Mouse (Mus musculus): Measurements from ENCODE around the gene Dgcr2. TPM values are rescaled to one million over a fixed set of nuclear protein-coding genes. Genes with fewer than 3 reads are reported as not detected.

The Dgcr2 gene
- polyA plus RNA-seq, 1 experiment from 2014 or later: 104 TPM

- Histone ChIP-seq H3K4me1 (ENCODE audit: control insufficient read depth, insufficient read depth, low read length) (peaks cover 28% of the 10 kb centered on the region), H3K27ac (replicated peaks; ENCODE audit: low read depth, low read length) (no peak overlapping the region), H3K36me3 (ENCODE audit: control insufficient read depth, insufficient read depth, low read length) (peaks cover 3% of the 10 kb centered on the region; the same call in 1 of the 2 replicates), H3K4me3 (replicated peaks; ENCODE audit: low read depth, low read length) (peak overlapping the region; percentile 42), H3K9me3 (ENCODE audit: control insufficient read depth, low read length) (no peaks in the 10 kb centered on the region), H3K9ac (replicated peaks; ENCODE audit: low read length) (no peak overlapping the region; the same call in 1 of the 2 replicates), H3K27me3 (ENCODE audit: control insufficient read depth, insufficient read depth, low read length) (peaks cover 82% of the 10 kb centered on the region), H3K4me2 (ENCODE audit: low read length) (peak overlapping the region; percentile 79)
- ATAC-seq (ENCODE audit: low FRiP score, low TSS enrichment) (no peak), DNase-seq (peak; percentile 31)
- WGBS: 2% methylated on average over 43 of the region's 45 CpGs
Measured at GRCm38 (mm10) chr16:17798321-17799180, 99.8 kb downstream of the Dgcr2 start.

GRCm38 (mm10) chr16:17797812-17798311, 100.5 kb downstream of the Dgcr2 start:
- Histone ChIP-seq H3K4me3 (replicated peaks; ENCODE audit: low read depth, low read length) (peak overlapping the region; percentile 42), H3K4me2 (ENCODE audit: low read length) (peak overlapping the region; percentile 79), H3K36me3 (ENCODE audit: control insufficient read depth, insufficient read depth, low read length) (peaks cover 9% of the 10 kb centered on the region), H3K27ac (replicated peaks; ENCODE audit: low read depth, low read length) (no peak overlapping the region), H3K4me1 (ENCODE audit: control insufficient read depth, insufficient read depth, low read length) (peaks cover 21% of the 10 kb centered on the region), H3K9ac (replicated peaks; ENCODE audit: low read length) (no peak overlapping the region; the same call in 1 of the 2 replicates), H3K9me3 (ENCODE audit: control insufficient read depth, low read length) (no peaks in the 10 kb centered on the region), H3K27me3 (ENCODE audit: control insufficient read depth, insufficient read depth, low read length) (peaks cover 75% of the 10 kb centered on the region)
- peak; percentile 50 for DNase-seq
- no peak for ATAC-seq (ENCODE audit: low FRiP score, low TSS enrichment)
- WGBS: 3% methylated on average over 29 of the region's 29 CpGs

GRCm38 (mm10) chr16:17796971-17797811, 101.2 kb downstream of the Dgcr2 start, which contains the start of gene Scarf2:
Scarf2 (plus strand) TSS chr16:17797282.
- Histone ChIP-seq H3K36me3 (ENCODE audit: control insufficient read depth, insufficient read depth, low read length) (peaks cover 16% of the 10 kb centered on the region), H3K9ac (replicated peaks; ENCODE audit: low read length) (peak within 1 kb of the TSS; percentile 56), H3K4me2 (ENCODE audit: low read length) (peak within 1 kb of the TSS; percentile 79), H3K9me3 (ENCODE audit: control insufficient read depth, low read length) (no peaks in the 10 kb centered on the region), H3K4me1 (ENCODE audit: control insufficient read depth, insufficient read depth, low read length) (peaks cover 15% of the 10 kb centered on the region; the same call in 1 of the 2 replicates), H3K4me3 (replicated peaks; ENCODE audit: low read depth, low read length) (peak within 1 kb of the TSS; percentile 42), H3K27ac (replicated peaks; ENCODE audit: low read depth, low read length) (no peak within 1 kb of the TSS), H3K27me3 (ENCODE audit: control insufficient read depth, insufficient read depth, low read length) (peaks cover 68% of the 10 kb centered on the region)
- ATAC-seq (ENCODE audit: low FRiP score, low TSS enrichment): peak; percentile 46
- WGBS: 2% methylated on average over 57 of the region's 81 CpGs
- peak; percentile 49 for DNase-seq

GRCm38 (mm10) chr16:17796519-17796918, 101.8 kb downstream of the Dgcr2 start:
- DNase-seq: no peak
- no peak for ATAC-seq (ENCODE audit: low FRiP score, low TSS enrichment)
- Histone ChIP-seq H3K36me3 (ENCODE audit: control insufficient read depth, insufficient read depth, low read length) (peaks cover 23% of the 10 kb centered on the region), H3K9ac (replicated peaks; ENCODE audit: low read length) (peak overlapping the region; percentile 56; the same call in 1 of the 2 replicates), H3K4me1 (ENCODE audit: control insufficient read depth, insufficient read depth, low read length) (peaks cover 15% of the 10 kb centered on the region; the same call in 1 of the 2 replicates), H3K4me2 (ENCODE audit: low read length) (peak overlapping the region; percentile 79), H3K27me3 (ENCODE audit: control insufficient read depth, insufficient read depth, low read length) (peaks cover 61% of the 10 kb centered on the region), H3K9me3 (ENCODE audit: control insufficient read depth, low read length) (no peaks in the 10 kb centered on the region), H3K4me3 (replicated peaks; ENCODE audit: low read depth, low read length) (peak overlapping the region; percentile 42), H3K27ac (replicated peaks; ENCODE audit: low read depth, low read length) (no peak overlapping the region)

DNA sequence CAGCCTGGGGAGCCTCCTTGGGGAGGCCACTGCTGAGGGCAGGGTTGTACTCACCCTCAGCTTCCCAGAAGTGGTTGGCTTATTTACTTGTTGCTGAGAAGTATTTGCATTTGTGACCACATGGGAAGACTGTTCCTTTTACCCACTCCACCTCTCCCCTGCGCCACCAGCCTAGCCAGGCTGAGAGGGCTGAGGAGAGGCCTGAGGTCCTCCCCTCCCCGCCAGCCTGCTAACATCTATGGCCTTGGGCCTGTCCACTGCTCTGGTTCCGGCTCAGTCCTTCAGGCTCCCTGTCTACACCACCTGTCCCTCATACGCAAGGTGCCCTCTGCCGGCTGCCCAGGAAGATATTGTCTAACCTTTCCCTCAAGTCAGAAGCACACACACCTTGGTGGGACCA, 102.7 kb downstream of the Dgcr2 start:
- peaks cover 15% of the 10 kb centered on the region; the same call in 1 of the 2 replicates for H3K4me1 ChIP-seq (ENCODE audit: control insufficient read depth, insufficient read depth, low read length)
- no peak for DNase-seq
- no peak overlapping the region for H3K4me2 ChIP-seq (ENCODE audit: low read length)
- H3K36me3 ChIP-seq (ENCODE audit: control insufficient read depth, insufficient read depth, low read length): peaks cover 32% of the 10 kb centered on the region
- no peaks in the 10 kb centered on the region for H3K9me3 ChIP-seq (ENCODE audit: control insufficient read depth, low read length)
- H3K4me3 ChIP-seq (replicated peaks; ENCODE audit: low read depth, low read length): no peak overlapping the region
- peaks cover 53% of the 10 kb centered on the region for H3K27me3 ChIP-seq (ENCODE audit: control insufficient read depth, insufficient read depth, low read length)
- 64% methylated on average over 5 of the region's 5 CpGs for WGBS
- H3K27ac ChIP-seq (replicated peaks; ENCODE audit: low read depth, low read length): no peak overlapping the region
- H3K9ac ChIP-seq (replicated peaks; ENCODE audit: low read length): no peak overlapping the region
- no peak for ATAC-seq (ENCODE audit: low FRiP score, low TSS enrichment)

GRCm38 (mm10) chr16:17794047-17794446, 104.3 kb downstream of the Dgcr2 start:
- Histone ChIP-seq H3K4me2 (ENCODE audit: low read length) (no peak overlapping the region), H3K36me3 (ENCODE audit: control insufficient read depth, insufficient read depth, low read length) (peaks cover 44% of the 10 kb centered on the region), H3K4me1 (ENCODE audit: control insufficient read depth, insufficient read depth, low read length) (peaks cover 15% of the 10 kb centered on the region; the same call in 1 of the 2 replicates), H3K9me3 (ENCODE audit: control insufficient read depth, low read length) (no peaks in the 10 kb centered on the region), H3K9ac (replicated peaks; ENCODE audit: low read length) (no peak overlapping the region), H3K27me3 (ENCODE audit: control insufficient read depth, insufficient read depth, low read length) (peaks cover 39% of the 10 kb centered on the region), H3K27ac (replicated peaks; ENCODE audit: low read depth, low read length) (no peak overlapping the region), H3K4me3 (replicated peaks; ENCODE audit: low read depth, low read length) (no peak overlapping the region)
- DNase-seq: no peak
- ATAC-seq (ENCODE audit: low FRiP score, low TSS enrichment): no peak
- WGBS: 86% methylated on average over 4 of the region's 4 CpGs

DNA sequence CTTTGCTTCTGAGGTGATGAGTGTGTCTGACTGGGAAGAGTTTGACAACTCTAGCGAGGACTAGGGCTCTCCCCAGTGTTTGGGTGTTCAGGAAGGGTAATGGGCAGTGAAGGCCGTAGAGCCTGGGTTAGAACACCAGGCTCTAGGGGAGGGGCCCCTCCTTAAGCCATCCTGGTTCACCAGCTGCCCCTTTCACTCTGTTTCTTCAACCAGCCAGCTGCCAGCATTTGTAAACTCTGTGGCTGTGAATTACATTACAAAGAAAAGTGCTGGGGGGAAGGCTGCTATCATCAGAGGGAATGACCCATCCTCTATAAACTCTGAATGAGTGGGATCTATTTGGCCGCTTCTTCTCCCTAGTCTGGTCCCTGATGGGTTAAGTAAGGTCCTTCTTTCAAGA, 105.6 kb downstream of the Dgcr2 start:
- ATAC-seq (ENCODE audit: low FRiP score, low TSS enrichment) (no peak), DNase-seq (no peak)
- H3K9ac ChIP-seq (replicated peaks; ENCODE audit: low read length): no peak overlapping the region
- H3K27me3 ChIP-seq (ENCODE audit: control insufficient read depth, insufficient read depth, low read length): peaks cover 26% of the 10 kb centered on the region
- H3K4me3 ChIP-seq (replicated peaks; ENCODE audit: low read depth, low read length): no peak overlapping the region
- WGBS: 69% methylated on average over 3 of the region's 3 CpGs
- H3K27ac ChIP-seq (replicated peaks; ENCODE audit: low read depth, low read length): no peak overlapping the region
- no peaks in the 10 kb centered on the region for H3K9me3 ChIP-seq (ENCODE audit: control insufficient read depth, low read length)
- H3K36me3 ChIP-seq (ENCODE audit: control insufficient read depth, insufficient read depth, low read length): peaks cover 55% of the 10 kb centered on the region
- H3K4me2 ChIP-seq (ENCODE audit: low read length): no peak overlapping the region
- H3K4me1 ChIP-seq (ENCODE audit: control insufficient read depth, insufficient read depth, low read length): peaks cover 10% of the 10 kb centered on the region; the same call in 1 of the 2 replicates
